Mouse (Mus musculus): ENCODE results near the gene Dtx3. TPM values are rescaled to one million over a fixed set of nuclear protein-coding genes. Genes with fewer than 3 reads are reported as not detected.

Dtx3 gene
- total and polyA plus RNA-seq, 2 experiments from 2014 or later, result 175 to 245 TPM

GRCm38 (mm10) chr10:127180695-127181047 is 14.9 kb downstream of the Dtx3 start:
- Histone ChIP-seq H3K36me3 (ENCODE audit: insufficient read depth) (no peaks in the 10 kb centered on the region), H3K9ac (no peak overlapping the region), H3K4me2 (ENCODE audit: low read depth) (peak overlapping the region; percentile 41; the same call in 1 of the 2 replicates), H3K9me3 (ENCODE audit: low read length) (no peaks in the 10 kb centered on the region), H3K27ac (ENCODE audit: low read depth, low read length) (no peak overlapping the region), H3K4me1 (ENCODE audit: insufficient read depth) (peaks cover 7% of the 10 kb centered on the region), H3K27me3 (ENCODE audit: insufficient read depth, low read length) (peaks cover 40% of the 10 kb centered on the region), H3K4me3 (ENCODE audit: low read depth, low read length) (no peak overlapping the region)
- TF ChIP-seq CTCF (IDR thresholded peaks at IDR 0.05; ENCODE audit: low read depth), result no peak
- no peak for DNase-seq
- WGBS, result 30% methylated on average over 3 of the region's 3 CpGs
- no peak for ATAC-seq

DNA sequence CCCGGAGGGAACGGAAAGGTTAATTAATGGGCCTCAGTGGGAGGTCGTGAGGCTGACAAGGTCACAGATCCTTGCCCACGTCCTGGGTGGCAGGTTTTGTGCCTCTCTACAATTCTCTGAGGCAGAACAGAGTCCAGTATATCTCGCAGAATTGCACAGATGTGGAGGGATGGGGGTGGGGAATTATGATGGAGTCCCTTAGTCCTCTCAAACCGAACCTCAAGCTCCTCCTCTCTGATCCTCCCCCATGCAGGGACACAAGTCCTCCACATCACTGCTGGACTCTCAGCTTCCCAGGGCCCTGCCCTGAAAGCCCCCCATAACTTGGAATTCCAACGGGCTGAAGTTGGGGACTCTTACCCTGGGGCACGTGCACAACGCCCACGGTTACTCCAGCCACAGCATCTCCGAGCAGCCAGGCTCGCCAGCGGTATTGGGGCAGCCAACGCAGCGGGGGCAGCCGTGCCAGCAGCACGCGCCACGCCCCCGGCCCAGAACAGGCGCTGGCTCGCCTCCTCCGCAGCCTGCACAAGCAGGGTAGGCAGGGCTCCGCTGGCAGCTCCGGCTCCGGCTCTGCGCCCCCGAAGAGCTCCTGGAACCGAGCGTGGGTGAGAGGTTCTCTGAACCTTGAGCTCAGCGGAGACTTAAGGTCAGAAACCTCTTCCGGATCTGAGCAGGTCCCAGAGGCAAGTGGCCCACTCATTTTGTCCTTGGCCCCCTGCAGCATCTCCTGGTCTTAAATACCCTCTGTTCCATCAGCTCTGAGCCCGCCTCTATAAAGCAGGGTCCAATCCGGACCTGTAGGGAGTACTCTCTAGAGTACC is 15.4 kb downstream of the Dtx3 start, which contains the start of gene Slc26a10:
Gene Slc26a10, minus strand, starts transcription at position 775 of the 824 bp plus-strand sequence.
- ATAC-seq (peak; percentile 36; the same call in 1 of the 2 replicates), DNase-seq (peak; percentile 40)
- Histone ChIP-seq H3K9me3 (ENCODE audit: low read length) (no peaks in the 10 kb centered on the region), H3K4me2 (ENCODE audit: low read depth) (peak within 1 kb of the TSS; percentile 41), H3K36me3 (ENCODE audit: insufficient read depth) (no peaks in the 10 kb centered on the region), H3K4me1 (ENCODE audit: insufficient read depth) (peaks cover 7% of the 10 kb centered on the region), H3K4me3 (ENCODE audit: low read depth, low read length) (0 out of 2 replicates have a peak within 1 kb of the TSS, but pooled peaks have one; percentile 3), H3K9ac (no peak within 1 kb of the TSS), H3K27me3 (ENCODE audit: insufficient read depth, low read length) (peaks cover 40% of the 10 kb centered on the region), H3K27ac (ENCODE audit: low read depth, low read length) (no peak within 1 kb of the TSS)
- no peak for TF ChIP-seq CTCF (IDR thresholded peaks at IDR 0.05; ENCODE audit: low read depth)
- WGBS, result 5% methylated on average over 34 of the region's 34 CpGs

DNA sequence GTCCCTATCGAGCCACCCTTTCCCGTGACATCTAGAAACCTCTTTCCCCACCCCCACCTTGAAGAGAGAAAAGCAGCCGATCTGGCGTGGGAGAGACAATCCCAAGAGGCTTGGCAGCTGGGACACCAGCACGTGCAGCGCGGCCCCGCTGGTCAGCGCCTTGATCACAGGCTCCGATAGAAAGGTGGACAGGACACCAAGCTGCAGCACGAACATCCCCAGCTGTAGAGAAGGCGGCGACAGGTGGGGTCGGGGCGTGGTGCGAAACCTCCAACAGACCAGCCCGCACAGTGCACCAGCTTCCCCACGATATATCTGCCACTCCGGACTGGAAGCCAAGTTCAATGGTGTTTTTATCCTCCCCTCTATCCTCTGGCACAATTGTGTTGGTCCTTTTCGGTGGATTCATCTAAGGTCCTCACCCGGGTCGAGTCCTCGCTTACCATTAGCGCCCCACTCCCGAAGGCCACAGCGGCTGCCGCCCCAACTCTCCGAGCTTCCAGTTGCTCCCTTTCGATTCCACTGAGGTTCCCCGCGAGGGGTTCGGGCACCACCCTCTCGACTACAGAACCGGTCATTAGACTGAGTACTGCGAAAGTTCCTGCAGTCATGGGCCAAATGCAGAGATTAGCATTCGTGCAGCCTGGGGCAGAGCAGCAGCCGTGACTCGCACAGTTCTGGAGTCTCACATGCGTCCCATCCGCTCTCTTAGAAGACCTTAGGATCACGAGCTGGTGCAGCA is 17.1 kb downstream of the Dtx3 start:
- ATAC-seq, result no peak
- 0 out of 2 replicates have a peak overlapping the region, but pooled peaks have one; percentile 14 for H3K9ac ChIP-seq
- H3K4me1 ChIP-seq (ENCODE audit: insufficient read depth), result peaks cover 7% of the 10 kb centered on the region
- peak overlapping the region; percentile 25; the same call in 1 of the 2 replicates for H3K4me3 ChIP-seq (ENCODE audit: low read depth, low read length)
- peaks cover 40% of the 10 kb centered on the region for H3K27me3 ChIP-seq (ENCODE audit: insufficient read depth, low read length)
- no peaks in the 10 kb centered on the region for H3K36me3 ChIP-seq (ENCODE audit: insufficient read depth)
- TF ChIP-seq CTCF (IDR thresholded peaks at IDR 0.05; ENCODE audit: low read depth), result no peak
- WGBS, result 4% methylated on average over 41 of the region's 41 CpGs
- no peaks in the 10 kb centered on the region for H3K9me3 ChIP-seq (ENCODE audit: low read length)
- peak overlapping the region; percentile 52 for H3K4me2 ChIP-seq (ENCODE audit: low read depth)
- DNase-seq, result no peak
- H3K27ac ChIP-seq (ENCODE audit: low read depth, low read length), result no peak overlapping the region

- Histone ChIP-seq H3K27ac (ENCODE audit: low read depth, low read length) (no peak overlapping the region), H3K9me3 (ENCODE audit: low read length) (no peaks in the 10 kb centered on the region), H3K4me2 (ENCODE audit: low read depth) (peak overlapping the region; percentile 52), H3K27me3 (ENCODE audit: insufficient read depth, low read length) (peaks cover 40% of the 10 kb centered on the region), H3K4me3 (ENCODE audit: low read depth, low read length) (peak overlapping the region; percentile 25; the same call in 1 of the 2 replicates), H3K36me3 (ENCODE audit: insufficient read depth) (no peaks in the 10 kb centered on the region), H3K9ac (0 out of 2 replicates have a peak overlapping the region, but pooled peaks have one; percentile 14), H3K4me1 (ENCODE audit: insufficient read depth) (peaks cover 7% of the 10 kb centered on the region)
- ATAC-seq (peak; percentile 87), DNase-seq (peak; percentile 94)
- peak; percentile 91 for TF ChIP-seq CTCF (IDR thresholded peaks at IDR 0.05; ENCODE audit: low read depth)
- under 1% methylated on average over 23 of the region's 23 CpGs for WGBS
These were observed 17.8 kb downstream of the Dtx3 start for GRCm38 (mm10) chr10:127177719-127178118.

DNA sequence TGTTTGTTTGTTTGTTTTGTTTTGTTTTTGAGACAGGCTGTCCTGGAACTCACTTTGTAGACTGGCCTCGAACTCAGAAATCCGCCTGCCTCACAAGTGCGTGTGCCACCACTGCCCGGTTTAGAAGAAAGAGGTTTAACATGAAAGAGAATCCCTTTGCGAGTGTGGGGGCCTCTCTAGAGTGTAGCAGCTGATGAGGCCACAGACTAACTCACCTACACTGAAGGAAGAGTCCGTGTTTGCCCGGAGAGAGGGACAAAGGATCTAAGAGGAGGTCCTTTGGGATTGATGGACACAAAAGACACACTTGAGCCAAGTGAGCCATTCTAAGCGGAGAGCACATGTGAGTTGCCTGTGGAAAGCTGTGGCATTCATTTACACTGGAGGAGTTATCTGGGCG is 18.3 kb downstream of the Dtx3 start:
- H3K27me3 ChIP-seq (ENCODE audit: insufficient read depth, low read length), result peaks cover 40% of the 10 kb centered on the region
- no peaks in the 10 kb centered on the region for H3K9me3 ChIP-seq (ENCODE audit: low read length)
- TF ChIP-seq CTCF (IDR thresholded peaks at IDR 0.05; ENCODE audit: low read depth), result no peak
- no peak overlapping the region for H3K27ac ChIP-seq (ENCODE audit: low read depth, low read length)
- ATAC-seq (peak; percentile 21), DNase-seq (no peak)
- 17% methylated on average over 9 of the region's 9 CpGs for WGBS
- peak overlapping the region; percentile 52; the same call in 1 of the 2 replicates for H3K4me2 ChIP-seq (ENCODE audit: low read depth)
- no peak overlapping the region; the same call in 1 of the 2 replicates for H3K4me3 ChIP-seq (ENCODE audit: low read depth, low read length)
- no peaks in the 10 kb centered on the region for H3K36me3 ChIP-seq (ENCODE audit: insufficient read depth)
- peaks cover 7% of the 10 kb centered on the region for H3K4me1 ChIP-seq (ENCODE audit: insufficient read depth)
- no peak overlapping the region for H3K9ac ChIP-seq

DNA sequence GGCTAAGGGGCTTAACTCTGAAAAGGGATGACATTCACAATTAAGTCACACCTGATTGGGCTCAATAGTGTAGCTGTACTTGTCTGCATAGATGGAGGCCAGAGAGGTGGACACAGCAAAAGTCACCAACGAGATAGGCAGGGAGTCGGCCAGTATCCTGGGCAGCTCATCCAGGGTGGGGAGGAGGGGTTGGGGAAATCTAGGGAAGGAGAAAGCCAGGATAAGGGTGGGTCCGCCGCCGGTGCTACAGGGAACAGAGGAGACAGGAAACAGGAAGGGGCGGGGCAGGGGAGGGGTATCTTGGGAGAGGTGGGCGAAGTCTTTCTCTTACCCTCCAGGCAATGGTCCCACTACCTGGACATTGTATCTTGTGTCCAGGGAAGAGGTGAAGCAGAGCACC is 18.8 kb downstream of the Dtx3 start:
- H3K4me1 ChIP-seq (ENCODE audit: insufficient read depth), result peaks cover 7% of the 10 kb centered on the region
- H3K9me3 ChIP-seq (ENCODE audit: low read length), result no peaks in the 10 kb centered on the region
- WGBS, result 11% methylated on average over 7 of the region's 7 CpGs
- no peak for ATAC-seq
- DNase-seq, result no peak
- H3K27ac ChIP-seq (ENCODE audit: low read depth, low read length), result no peak overlapping the region
- TF ChIP-seq CTCF (IDR thresholded peaks at IDR 0.05; ENCODE audit: low read depth), result no peak
- peaks cover 5% of the 10 kb centered on the region for H3K36me3 ChIP-seq (ENCODE audit: insufficient read depth)
- H3K4me3 ChIP-seq (ENCODE audit: low read depth, low read length), result no peak overlapping the region
- no peak overlapping the region for H3K4me2 ChIP-seq (ENCODE audit: low read depth)
- peaks cover 40% of the 10 kb centered on the region for H3K27me3 ChIP-seq (ENCODE audit: insufficient read depth, low read length)
- no peak overlapping the region for H3K9ac ChIP-seq

Data from forebrain, postnatal 0 days (tissue).